Mouse (Mus musculus) thymus, adult 2 months (tissue): Measurements from ENCODE around the gene Gm28035.

Source experiments
- CTCF ChIP-seq: fragments of 200-500 bp; IDR thresholded peaks from 2 replicates; pipeline ENCODE4 v1.5.1; 2012; ENCODE audit warnings: mild to moderate bottlenecking, control low read depth, low read length, moderate library complexity, borderline replicate concordance; ENCODE audit not compliant: control insufficient read depth, poor library complexity, insufficient read depth; ENCODE audit errors: extremely low read depth
- POLR2A ChIP-seq: fragments of 200-500 bp; IDR thresholded peaks from 2 replicates; pipeline ENCODE4 v1.6.1; 2012; ENCODE audit warnings: mild to moderate bottlenecking, low read length, control low read depth, moderate library complexity; ENCODE audit not compliant: control insufficient read depth, poor library complexity, insufficient read depth; ENCODE audit errors: extremely low read depth

DNA sequence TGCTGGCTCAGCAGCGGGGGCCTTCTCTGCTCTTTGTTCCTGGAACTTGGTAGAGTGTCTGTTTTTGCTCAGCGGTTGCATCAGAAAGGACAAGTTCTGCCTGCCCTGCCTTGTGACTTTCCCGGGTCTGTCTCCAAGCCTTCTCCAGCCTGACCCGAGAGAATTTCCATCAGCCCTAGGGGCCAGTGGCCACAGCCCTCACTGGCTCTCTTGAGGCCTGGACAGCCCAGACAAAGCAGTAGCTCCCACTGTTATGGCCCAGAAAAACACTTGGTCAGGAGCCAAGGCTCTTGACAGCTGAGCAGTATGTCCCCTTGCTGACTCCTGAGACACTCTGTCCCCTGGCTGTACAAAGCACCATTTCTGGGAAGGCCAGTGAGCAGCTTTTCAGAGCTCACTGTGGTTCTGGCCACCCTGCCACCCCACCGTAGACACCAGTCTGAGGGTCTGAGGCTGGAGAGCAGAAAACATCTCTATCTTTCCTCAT is 25.4 kb downstream of the Gm28035 start, which contains the start of gene Phyhd1:
- TF ChIP-seq CTCF: no peak
- TF ChIP-seq POLR2A: no peak
